Mouse (Mus musculus) kidney, adult 2 months (tissue): ENCODE measurements at regions not wholly inside any gene's neighbourhood (a gene's known extent, or its start where the extent isn't known, plus 50 kb on each side); places are given as distances from the start of the nearest gene placed in this dataset.

ENCODE experiments used
- CTCF ChIP-seq: fragments of 200-500 bp; conservative IDR thresholded peaks from 2 replicates; pipeline ENCODE4 v1.5.1; 2011; ENCODE audit warnings: low read depth, mild to moderate bottlenecking, control low read depth, low read length, moderate library complexity, mixed read lengths; ENCODE audit not compliant: insufficient read depth, insufficient read length
- POLR2A ChIP-seq: fragments of 200-500 bp; IDR thresholded peaks from one replicate; pipeline ENCODE4 v1.6.1; 2011; ENCODE audit warnings: low read depth, low read length, control low read depth

GRCm38 (mm10) chr12:112368112-112368511, 121.1 kb upstream of the A530016L24Rik start:
- no peak for TF ChIP-seq POLR2A
- no peak for TF ChIP-seq CTCF
